Mouse (Mus musculus) heart, adult 2 months (tissue): ENCODE measurements around the gene Syt7.

Source experiments
- CTCF ChIP-seq: fragments of 200-600 bp; IDR thresholded peaks from 2 replicates; pipeline ENCODE4 v1.8.1; 2022; ENCODE audit warnings: antibody characterized with exemption, mild to moderate bottlenecking, moderate library complexity
- EP300 ChIP-seq: fragments of 200-500 bp; IDR thresholded peaks from 2 replicates; pipeline ENCODE4 v1.6.1; 2011; ENCODE audit warnings: low read depth, low read length, control low read depth; ENCODE audit not compliant: insufficient read depth
- POLR2A ChIP-seq: fragments of 200-500 bp; IDR thresholded peaks from 2 replicates; pipeline ENCODE4 v1.6.1; 2011; ENCODE audit warnings: mild to moderate bottlenecking, low read depth, low read length, control low read depth; ENCODE audit not compliant: insufficient read depth

GRCm38 (mm10) chr19:10393874-10394500 is 5.1 kb downstream of the Syt7 start:
- TF ChIP-seq POLR2A (no peak), EP300 (no peak), CTCF (no peak)
